Mouse (Mus musculus): ENCODE data around the gene Nrxn1.

DNA sequence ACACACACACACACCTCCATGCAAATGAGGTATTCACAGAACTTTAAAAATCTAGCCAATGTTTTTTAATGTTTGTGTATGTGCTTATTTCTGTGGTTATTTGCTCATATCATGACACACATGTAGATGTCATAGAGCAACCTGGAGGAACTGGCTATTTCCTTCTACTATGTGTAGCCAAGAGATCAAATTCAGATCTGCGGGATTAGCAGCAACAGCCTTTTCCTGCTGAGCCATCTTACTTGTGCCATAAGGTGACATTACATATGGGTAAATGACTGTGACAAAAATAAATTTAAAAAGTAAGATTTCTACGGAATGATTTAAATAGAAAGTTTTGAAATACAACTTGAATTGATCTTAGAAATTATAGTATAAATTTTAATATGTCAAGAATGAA lies 672.1 kb downstream of the Nrxn1 start:
- TF ChIP-seq ETS1 (conservative IDR thresholded peaks at IDR 0.05; ENCODE audit: low read depth, low read length) (no peak), E2F4 (IDR thresholded peaks at IDR 0.05; ENCODE audit: insufficient replicate concordance, low read depth, low read length) (no peak)
